Mouse (Mus musculus) kidney, postnatal 25 days (tissue): ENCODE data around the gene Faim2.

Experiments
- DNase-seq, 2 experiments: peaks; one replicate each; pipeline ENCODE4 v3.0.0; 2021; ENCODE audit warnings: mixed read lengths in 2 of 2

The Faim2 gene

GRCm38 (mm10) chr15:99457606-99458401, 70.2 kb downstream of the Faim2 start, which contains the start of gene Nckap5l:
TSS of gene Nckap5l (minus strand) at chr15:99457748.
- peak; percentile 94 to 96 for DNase-seq

DNA sequence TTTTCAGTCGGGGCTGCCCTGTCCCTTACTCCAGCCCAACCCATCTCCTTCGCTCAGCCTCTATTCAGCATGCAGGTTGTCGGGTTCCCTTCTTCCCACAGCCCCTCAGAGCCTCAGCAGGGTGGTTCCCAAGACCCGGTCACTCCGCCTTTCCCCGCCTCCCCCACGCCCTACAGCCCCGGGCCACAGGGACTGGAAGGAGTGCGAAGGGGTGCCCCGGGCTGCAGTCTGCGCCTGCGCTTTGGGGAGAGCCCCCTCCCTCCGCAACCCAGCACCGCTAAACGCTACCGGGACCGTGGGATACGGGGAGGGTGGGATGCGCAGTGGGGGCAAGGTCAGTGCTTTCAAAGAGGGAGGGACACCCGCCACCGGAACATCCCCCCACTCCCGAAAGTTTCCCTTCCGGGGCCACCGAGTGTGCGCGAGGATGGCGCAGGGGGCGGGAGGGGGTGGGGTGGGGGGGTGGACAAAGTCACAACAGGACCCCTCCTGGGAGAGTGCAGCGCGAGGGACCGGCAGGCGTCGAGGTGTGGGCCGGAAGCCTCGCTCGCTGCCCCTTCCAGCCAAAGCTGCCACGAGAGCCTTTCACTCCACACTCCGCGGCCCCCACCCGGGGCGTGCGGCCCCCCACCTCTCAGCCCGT, 70.9 kb downstream of the Faim2 start:
- DNase-seq = peak; percentile 58 to 77

DNA sequence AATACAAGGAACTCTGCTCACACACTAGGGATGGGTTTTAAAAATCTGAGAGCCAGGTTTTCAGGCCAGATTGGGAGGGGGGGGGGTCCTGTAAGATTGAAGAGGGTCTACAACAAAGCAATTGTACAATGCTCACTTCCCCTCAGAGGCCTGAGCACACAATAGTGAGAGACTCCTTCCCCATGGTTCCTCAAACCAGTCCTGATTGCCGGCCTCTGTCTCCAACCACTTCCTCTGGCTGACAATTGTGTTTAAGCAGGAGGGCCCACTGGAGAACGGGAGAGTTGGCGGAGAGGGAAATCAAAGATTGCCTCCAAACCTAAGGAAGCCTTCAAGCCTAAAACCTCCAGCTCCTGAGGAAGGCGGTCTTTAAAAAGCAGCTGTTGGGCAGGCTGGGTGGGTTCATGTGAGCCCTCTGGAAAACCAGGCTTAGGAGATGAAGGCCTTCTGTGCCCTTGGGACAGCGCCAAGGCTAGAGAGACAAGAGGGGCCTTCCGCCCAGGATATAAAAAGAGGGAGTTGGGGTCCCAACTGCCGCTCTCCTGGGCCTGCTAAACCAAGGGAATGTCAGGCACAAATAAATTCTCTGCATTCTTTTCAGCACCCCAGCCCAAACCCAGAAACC, 71.5 kb downstream of the Faim2 start:
- no peak for DNase-seq

- no peak for DNase-seq
Observed at GRCm38 (mm10) chr15:99455415-99455814, 72.5 kb downstream of the Faim2 start.

GRCm38 (mm10) chr15:99454585-99455279, 73.2 kb downstream of the Faim2 start:
- DNase-seq = no peak

GRCm38 (mm10) chr15:99453153-99453900, 74.6 kb downstream of the Faim2 start:
- DNase-seq = no peak

GRCm38 (mm10) chr15:99449751-99450280, 78.1 kb downstream of the Faim2 start:
- no peak for DNase-seq

- peak; percentile 55 to 69 for DNase-seq
Observed at GRCm38 (mm10) chr15:99449131-99449750, 78.7 kb downstream of the Faim2 start.
